Mouse (Mus musculus): ENCODE results near the gene Ccdc126. TPM values are rescaled to one million over a fixed set of nuclear protein-coding genes. Genes with fewer than 3 reads are reported as not detected.

The Ccdc126 gene
- polyA plus RNA-seq (2017; shearing (Covaris generic)), result 24.5 TPM

GRCm38 (mm10) chr6:49318966-49319594 lies at the start of gene Ccdc126:
Gene Ccdc126 (plus strand): TSS chr6:49319274.

GRCm38 (mm10) chr6:49367159-49368054 lies 48.3 kb downstream of the Ccdc126 start, which contains the start of gene Fam221a:
Gene Fam221a (plus strand): TSS chr6:49367739.

Other genes with a start within 250 kb of the Ccdc126 start
- 33.0 TPM for gene Malsu1, start 245.5 kb upstream of the Ccdc126 start, polyA plus RNA-seq (2017; shearing (Covaris generic))
- 2.6 TPM for gene Igf2bp3, start 104.3 kb upstream of the Ccdc126 start, polyA plus RNA-seq (2017; shearing (Covaris generic))
- gene Tra2a, start 55.2 kb upstream of the Ccdc126 start, polyA plus RNA-seq (2017; shearing (Covaris generic)), result 54.1 TPM
- 4.3 TPM for gene Fam221a, start 48.5 kb downstream of the Ccdc126 start, polyA plus RNA-seq (2017; shearing (Covaris generic))
- gene Stk31, start 76.3 kb downstream of the Ccdc126 start, polyA plus RNA-seq (2017; shearing (Covaris generic)), result not detected

All from inflammation-experienced regulatory T-cells, adult 16 weeks (primary cell).